Mouse (Mus musculus): ENCODE measurements around the gene Necap1.

Gene Necap1

DNA sequence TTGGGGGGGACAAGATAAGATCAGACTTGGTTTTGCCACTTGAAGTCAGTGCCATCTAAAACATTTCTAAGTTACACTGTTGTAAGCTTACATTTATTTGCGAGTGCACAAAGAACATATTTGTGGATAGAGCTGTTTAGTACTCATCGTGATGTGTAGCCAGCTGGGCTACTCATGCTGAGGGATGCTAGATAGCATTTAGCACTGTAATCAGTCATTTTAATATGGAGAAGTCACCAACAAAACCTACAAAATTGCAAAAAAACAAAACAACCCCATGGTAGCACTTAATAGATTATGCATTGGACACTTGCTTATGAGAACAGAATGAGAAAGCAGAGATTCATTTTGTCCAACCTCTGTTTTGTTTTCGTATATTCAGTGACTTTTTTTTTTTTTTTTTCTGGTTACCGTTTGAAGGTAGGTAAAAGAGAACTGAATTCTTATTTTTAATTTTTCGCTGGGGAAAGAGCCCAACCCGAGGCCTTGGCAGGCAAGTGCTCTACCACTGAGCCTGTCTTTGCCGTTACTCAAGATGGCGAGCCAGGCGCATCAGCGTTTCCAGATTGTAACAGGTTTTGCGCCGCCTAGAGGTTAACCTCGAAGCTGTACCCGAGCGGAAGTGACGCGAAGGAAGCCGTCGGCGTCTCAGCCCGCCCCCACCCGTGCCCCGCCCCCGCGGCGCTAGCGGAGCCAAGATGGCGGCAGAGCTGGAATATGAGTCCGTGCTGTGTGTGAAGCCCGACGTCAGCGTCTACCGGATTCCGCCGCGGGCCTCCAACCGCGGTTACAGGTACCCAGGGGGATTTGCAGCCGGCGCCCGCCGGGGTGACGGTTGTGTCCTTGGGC, at the start of gene Necap1:
Gene Necap1, plus strand, starts transcription at position 604 of the 849 bp plus-strand sequence.
- DNase-seq (ENCODE audit: low read depth, low spot score) = peak; percentile 92

DNA sequence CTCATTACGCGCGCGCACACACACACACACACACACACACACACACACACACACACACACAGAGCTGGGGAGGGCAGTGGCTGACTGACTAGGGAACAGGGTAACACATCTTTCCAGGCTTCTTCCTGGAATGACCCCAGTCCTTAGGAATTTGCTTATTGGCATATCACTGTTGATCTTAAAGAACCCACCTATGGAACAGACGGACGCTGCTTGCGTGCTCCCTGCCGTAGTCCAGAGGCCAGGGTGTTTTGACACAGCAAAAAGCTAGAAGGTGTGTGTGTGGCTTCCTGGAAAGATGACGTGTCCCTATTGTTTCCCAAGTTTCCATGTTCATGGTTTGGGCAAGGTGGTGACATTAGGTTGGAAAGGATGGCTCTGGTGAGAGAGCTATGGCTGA, 49.1 kb upstream of the Necap1 start:
- DNase-seq (ENCODE audit: low read depth, low spot score) = no peak

DNA sequence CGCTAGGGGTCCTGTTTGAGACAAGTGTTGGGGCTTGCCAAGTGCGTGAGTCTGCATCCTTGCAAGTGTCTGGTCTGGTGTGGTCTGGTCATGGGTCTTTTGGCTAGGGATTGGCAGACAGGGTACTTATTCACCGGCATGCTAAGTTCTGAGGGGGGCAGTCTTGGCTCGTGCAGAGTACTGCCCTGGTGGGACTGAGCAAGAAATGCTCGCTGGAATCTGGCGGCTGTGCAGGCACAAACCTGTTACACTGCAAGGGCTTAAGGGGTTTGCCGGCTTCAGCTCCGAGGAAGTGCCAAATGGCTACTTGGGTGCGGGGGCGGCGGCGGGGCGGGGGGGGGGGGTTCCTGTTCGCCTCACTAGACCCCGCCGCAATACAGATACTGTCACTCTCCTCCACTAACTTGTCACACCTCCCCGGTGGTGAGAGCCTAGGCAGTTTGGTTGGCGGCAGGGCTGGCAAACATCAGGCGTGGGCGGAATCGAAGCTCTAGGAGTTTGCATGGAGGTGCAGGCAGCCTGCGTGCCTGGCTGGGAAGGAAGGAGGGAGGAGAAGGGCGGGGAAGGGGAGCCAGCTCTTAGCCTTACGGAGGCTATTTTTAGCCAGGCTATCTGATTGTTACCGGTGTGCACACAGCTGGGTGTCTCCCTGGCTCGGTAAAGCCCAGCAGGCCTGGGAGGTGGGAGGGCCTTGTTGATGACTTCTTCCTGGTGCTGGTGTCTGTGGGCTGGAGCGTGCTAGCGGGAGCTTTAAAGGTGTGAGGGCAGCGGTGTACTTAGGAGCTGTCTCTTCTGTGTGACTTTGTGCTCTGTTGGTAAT, 48.1 kb upstream of the Necap1 start:
- peak; percentile 64 for DNase-seq (ENCODE audit: low read depth, low spot score)

DNA sequence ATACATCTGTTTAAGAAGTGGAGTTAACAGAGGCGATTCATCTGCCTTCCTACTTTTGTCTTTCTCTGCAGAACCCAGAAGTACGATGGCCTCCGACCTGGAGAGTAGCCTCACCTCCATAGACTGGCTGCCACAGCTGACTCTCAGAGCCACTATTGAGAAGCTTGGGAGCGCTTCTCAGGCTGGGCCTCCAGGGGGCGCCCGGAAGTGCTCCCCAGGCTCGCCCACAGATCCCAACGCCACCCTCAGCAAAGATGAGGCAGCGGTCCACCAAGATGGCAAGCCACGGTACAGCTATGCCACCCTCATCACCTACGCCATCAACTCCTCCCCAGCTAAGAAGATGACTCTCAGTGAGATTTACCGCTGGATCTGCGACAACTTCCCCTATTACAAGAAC, 46.2 kb upstream of the Necap1 start:
- no peak for DNase-seq (ENCODE audit: low read depth, low spot score)

DNA sequence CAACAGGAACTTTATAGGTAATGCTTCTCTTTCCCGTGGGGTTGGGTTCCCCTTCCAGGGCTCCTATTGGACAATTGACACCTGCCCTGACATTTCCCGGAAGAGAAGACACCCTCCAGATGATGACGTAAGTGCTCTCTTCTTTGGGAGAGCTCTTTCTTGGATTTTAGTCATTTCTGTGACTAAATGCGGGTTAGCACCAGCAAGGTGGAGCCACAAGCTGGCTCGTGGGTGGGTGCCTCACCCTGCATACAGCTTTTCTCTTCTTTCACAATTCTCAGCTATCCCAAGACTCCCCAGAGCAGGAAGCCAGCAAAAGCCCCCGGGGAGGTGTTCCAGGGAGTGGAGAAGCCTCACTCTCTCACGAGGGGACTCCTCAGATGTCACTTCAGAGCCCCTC, 41.4 kb upstream of the Necap1 start:
- no peak for DNase-seq (ENCODE audit: low read depth, low spot score)

DNA sequence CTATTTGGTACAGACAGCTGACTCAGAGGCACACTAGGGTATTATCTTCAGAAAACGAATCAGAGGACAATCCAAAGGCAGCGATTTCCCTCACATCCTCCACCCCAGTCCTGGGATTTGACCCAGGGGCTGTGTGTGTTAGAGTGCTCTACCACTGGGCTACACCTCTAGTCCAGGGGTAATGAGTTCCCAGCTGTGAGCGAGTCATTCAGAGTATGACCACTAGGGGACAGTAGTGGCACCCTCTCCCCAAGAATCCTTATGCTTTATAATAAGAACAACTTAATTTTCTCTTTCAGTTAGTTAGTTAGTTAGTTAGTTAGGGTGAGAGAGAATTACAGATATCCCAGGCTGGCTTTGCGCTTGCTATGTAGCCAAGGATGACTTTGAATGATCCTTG, 39.9 kb upstream of the Necap1 start:
- no peak for DNase-seq (ENCODE audit: low read depth, low spot score)

DNA sequence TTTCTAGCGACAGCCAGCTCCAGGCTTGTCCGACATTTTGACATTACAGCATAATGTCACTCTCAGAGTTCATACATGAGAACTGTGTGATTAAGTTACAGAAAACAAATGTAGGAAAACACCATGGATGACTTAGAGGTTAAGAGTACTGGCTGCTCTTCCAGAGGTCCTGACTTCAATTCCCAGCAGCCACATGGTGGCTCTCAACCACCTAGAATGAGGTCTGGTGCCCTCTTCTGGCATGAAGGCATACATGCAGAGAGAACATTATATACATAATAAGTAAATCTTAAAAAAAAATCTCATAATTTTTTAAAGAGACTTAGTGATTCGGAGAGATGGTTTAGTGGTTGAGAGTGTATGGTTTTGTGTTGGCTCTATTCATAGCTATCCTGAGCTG, 37.3 kb upstream of the Necap1 start:
- no peak for DNase-seq (ENCODE audit: low read depth, low spot score)

DNA sequence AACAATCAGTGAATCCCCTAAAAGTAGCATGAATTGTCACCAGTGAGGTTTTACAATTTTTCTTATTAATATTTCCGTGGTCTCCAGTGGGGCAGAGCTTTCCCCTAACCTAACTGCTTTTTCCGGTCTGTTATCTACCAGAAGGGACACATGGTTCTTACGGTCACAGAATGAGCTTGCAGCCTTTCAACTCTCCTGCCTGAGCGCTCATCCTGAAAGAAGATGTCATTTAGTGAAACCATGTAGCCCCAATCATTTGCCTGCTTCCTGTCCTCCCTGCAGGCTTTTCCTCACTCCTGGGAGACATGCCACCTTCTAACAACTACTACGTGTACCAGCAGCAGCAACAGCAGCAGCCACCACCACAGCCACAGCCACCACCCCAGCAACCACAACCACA, 36.7 kb upstream of the Necap1 start:
- no peak for DNase-seq (ENCODE audit: low read depth, low spot score)

DNA sequence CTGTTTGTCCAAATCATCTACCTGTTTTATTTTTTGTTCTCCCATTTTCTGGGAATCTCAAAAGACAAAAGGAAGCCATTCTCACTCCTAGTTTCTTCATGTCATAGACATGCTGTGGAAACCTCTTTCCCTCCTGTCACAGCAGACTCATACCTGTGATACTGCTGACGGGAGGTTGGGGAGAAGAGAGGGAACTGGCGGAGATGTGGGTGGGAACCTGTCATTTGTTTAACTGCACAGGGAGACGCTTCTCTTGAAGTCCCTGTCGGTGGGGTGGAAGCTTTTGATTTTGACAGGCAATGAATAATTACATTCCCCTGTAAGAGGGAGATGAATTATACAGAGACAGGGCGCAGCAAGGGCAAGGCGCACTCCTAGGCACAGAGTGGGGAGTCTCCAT, 30.5 kb upstream of the Necap1 start:
- no peak for DNase-seq (ENCODE audit: low read depth, low spot score)

DNA sequence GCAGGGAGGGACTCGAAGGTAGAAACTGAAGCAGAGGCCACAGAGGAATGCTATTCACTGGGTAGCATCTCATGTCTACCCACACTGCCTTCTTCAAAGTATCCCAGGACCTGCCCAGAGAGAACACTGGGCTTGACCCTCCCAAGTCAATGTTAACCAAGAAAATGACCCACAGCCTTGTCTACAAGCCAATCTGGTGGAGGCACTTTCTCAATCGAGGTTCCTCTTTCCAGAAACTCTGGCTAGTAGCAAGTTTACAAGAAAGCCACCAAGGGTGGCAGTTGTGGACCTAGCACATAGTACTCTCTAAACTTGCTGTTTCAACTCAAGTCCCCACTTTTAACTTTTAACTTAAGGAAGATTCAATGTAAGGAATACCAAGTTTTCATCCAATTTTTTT, 21.6 kb upstream of the Necap1 start:
- DNase-seq (ENCODE audit: low read depth, low spot score) = no peak

DNA sequence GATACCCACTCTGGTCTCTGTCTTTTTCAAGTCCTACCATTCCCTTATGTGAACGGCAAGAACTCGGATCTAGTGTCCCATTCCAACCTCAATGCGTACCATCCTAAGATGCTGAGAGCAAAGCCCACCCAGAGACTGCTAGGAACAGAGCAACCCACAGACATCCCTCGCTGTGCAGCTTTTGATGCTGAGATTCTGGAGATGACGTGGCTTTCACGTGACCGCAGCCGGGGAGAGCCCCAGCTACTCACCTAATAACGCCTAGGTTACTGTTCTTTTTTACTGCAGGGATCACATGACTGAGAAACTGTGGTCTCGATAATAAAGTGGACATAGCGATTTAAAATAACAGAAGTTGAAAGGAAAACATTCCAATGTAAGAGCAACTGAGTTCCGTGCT, 19.7 kb upstream of the Necap1 start:
- DNase-seq (ENCODE audit: low read depth, low spot score) = no peak

DNA sequence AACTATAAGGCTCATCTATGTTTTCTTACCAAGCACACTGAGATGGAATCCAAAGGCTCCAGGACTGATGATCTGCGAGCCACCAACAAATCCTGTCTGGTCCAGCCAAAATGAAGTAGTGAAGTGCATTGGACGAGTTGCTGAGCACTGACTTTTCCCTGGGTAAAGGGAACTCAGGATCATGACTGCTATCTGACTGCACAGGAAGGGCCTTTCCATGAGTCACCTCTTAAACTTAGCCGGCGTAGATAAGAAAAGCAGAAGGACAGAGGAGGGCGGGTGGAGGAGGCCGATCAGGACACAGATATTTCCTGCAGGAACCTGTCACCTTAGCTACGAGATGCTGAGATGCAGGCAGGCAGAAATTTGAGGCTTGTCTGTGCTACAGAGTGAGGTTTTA, 18.3 kb upstream of the Necap1 start, which contains the start of gene C3ar1:
Gene C3ar1, minus strand, starts transcription at position 207 of the 400 bp plus-strand sequence.
- DNase-seq (ENCODE audit: low read depth, low spot score) = no peak

DNA sequence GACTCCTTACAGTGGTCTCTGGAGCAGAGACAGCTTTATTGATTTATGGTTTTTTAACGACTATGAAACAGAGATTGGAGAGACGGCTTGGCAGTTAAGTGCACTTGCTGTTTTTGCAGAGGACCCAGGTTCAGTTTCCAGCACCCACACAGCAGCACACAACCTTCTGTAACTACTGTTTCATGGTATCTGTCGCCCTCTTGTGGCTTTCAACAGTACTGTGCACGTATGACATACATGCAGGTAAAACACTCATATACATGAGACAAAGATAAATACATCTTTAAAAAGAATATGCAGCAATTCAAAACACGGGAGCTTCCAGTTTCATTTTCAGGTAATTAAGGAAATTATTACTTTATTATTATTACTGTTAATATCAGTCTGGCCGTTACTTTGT, 11.8 kb upstream of the Necap1 start:
- no peak for DNase-seq (ENCODE audit: low read depth, low spot score)

DNA sequence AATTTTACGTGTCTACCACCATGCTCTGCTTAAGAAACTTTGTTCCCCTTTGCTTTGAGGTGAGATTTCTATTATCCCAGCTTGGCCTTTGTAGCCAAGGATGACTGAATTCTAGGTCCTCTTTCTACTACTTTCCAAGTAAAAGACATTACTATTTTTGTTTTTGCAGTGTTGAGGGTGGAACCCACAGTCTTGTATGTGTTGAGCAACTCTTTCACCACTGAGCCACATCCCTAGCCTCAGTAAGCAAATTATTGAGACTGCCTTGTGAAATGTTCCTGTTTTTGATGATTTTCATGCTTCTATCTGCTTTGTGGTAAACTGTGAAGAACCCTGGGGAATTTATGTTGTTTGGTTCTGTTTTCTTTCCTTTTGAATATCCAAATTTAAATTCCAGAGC, 11.4 kb upstream of the Necap1 start:
- DNase-seq (ENCODE audit: low read depth, low spot score) = peak; percentile 31

DNA sequence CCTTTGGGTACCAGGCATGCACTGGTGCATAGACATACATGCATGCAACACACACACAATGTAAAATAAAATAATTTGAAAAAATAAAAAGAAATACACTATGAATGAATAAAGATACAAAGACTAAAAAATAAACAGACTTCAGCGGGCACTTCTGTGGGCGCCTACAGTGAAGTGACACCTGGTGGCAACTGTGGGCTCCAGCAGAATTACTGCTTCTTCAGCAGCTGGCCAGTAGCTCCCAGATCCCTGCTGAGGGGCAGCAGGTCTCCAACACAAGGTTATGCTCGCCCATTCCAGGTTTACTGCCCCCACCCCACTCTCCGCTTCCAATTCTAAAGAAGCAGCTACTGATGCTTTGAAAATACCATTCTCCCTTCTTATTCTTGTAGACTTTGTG, 6.4 kb upstream of the Necap1 start:
- DNase-seq (ENCODE audit: low read depth, low spot score) = no peak

DNA sequence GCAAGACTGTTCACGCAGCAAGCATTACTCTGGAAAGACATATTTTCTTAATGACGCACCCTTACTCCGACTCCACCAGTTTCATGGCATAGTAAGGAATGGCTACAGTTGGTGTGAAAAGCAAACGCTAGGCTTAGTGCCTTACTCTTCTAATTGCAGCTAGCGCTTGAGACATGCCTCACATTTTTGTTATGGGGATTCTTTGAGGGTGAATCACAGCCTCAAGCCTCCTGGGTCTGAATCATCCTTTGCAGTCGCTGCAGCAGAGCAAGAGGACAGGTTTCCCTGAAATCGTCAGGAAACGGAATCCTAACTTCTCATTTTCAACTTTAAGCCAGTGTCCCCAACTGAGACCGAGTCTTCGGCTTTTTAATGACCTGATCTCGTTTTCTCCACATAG, 4.4 kb upstream of the Necap1 start:
- DNase-seq (ENCODE audit: low read depth, low spot score) = no peak

DNA sequence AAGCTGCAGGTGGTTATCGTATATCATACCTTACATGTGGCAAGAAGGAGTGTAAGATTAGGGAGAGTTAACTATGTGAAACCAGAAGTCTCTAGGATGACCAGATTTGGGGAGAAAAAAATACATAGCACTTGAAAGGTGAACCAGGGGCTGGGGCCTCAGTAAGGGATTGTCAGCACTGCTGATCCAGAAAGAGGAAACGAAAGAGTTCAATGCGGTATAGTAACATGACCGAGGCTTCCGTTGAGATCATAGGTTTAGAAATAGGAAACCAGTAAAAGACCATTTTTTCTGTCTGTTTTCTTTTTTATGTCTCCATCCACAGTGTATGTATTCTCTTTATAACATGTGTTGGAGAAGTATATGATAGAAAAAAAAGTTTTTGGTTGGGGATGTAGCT, 1.5 kb upstream of the Necap1 start:
- DNase-seq (ENCODE audit: low read depth, low spot score) = peak; percentile 37

DNA sequence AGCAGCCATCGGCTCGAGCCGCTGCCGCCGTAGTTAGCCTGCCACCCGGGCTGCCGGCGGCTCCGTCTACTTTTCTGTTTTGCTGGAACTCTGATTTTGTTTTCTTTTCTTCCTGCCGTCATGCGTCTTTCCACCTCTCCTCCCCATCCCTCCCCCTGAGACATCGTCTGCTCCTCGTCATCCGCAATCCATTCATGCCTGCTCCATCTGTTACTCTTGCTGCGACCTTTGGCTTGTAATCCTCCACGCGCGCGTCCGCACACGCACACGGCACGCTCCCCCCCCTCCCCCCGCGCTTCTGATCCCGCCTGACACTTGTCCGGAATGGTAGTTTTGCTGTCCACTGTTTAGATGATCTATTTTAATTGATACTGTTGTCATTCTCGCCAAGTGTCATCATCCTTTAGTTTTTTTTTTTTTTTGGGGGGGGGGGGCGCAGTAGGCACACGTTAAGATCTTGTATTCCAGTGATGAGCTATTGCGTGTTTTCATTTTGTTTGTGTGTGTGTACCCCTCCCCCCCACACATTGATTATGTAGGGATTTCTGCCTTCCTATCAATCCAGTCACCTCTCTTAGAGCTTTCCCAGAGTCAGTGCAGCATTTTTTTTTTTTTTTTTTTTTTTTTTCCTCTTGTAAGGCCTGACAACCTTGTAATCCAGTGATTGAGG, 581 bp downstream of the Necap1 start:
- DNase-seq (ENCODE audit: low read depth, low spot score) = peak; percentile 28

DNA sequence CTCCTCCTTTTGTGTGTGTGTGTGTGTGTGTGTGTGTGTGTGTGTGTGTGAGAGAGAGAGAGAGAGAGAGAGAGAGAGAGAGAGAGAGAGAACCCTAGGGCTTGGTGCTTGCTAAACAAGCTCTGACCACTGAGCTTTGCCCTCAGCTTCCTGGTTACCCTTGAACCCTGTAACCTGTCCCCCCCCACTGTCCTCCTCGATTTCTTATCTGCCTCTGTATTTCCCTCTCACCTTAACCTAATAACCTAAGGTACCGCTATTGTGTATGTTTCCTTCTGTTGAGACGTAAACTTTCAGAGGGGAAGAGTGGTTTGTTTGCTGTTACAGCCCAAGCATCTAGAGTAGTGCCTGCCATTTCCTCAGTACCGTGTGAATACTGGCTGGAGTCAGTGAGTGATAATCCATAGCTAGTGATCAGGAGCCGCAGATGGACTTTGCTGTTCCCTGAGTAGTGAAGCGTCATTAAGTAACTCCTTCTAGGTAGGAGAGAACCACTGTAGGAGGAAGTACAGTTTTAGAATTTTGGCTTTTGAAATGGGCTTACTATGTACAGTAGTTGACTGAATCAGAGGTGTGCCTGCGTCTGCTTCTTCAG, 5.0 kb downstream of the Necap1 start:
- DNase-seq (ENCODE audit: low read depth, low spot score) = no peak

DNA sequence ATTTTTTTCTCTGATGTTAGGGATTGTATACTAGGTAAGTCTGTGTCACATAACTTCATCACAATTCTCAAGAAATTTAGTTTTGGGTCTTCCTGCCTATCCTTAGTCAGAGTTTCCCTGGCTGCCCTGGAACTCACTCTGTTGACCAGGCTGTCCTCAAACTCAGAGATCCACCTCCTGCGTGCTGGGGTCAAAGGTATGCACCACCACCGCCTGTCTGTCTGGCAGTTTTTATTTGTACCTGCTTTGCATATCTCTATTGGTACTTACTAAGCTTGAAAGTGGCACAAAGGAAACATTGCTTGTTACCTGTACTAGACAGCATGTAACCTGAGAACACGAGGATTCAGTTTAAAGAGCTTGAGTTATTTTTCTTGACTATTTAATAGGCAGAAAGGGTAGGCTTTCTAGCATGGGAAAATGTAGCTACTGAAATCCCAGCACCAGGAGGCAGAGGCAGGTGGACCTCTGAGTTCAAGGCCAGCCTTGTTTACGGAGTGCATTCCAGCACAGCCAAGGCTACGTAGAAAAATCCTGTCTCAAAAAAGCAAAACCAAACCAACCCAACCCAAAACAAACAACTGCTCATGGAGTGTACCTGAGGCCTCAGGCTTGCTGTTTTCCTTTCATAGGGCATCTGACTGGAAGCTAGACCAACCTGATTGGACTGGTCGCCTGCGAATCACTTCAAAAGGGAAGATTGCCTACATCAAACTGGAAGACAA, 5.7 kb downstream of the Necap1 start:
- no peak for DNase-seq (ENCODE audit: low read depth, low spot score)

DNA sequence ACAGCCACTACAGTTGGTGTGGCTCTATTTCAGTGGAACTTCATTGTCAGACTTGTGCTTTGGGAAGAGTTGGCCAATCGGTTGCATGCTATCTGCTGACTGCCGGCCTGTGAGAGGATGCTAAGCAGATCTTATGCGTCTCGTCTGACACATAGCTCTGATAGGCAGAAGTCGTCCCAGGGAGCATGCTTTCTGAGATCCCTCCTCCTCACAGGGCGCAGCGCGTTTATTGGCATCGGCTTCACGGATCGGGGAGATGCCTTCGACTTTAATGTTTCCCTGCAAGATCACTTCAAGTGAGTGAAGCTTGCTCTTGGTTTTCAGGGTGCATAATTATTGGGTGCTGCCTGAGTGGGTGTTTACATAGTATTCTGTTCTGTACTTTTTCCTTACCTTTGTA, 7.0 kb downstream of the Necap1 start:
- DNase-seq (ENCODE audit: low read depth, low spot score) = no peak

Measured in skeletal muscle tissue, adult 2 months (tissue).